Mouse (Mus musculus) adrenal gland, adult 10 weeks (tissue): ENCODE measurements around the gene Flt4. TPM values are rescaled to one million over a fixed set of nuclear protein-coding genes. Genes with fewer than 3 reads are reported as not detected.

Experiments
- polyA plus RNA-seq: library from polyadenylated mRNA; stranded (reverse); fragments of 350-450 nt; fragmentation: Illumina TruSeq; extraction: RNeasy Lipid Tissue Mini Kit (QIAGEN cat#74804); gene quantifications from one replicate; pipeline ENCODE4 v1.2.3, GENCODE M21; 2014; ENCODE audit warnings: low read depth, low replicate concordance

The Flt4 gene
- 4.5 TPM for polyA plus RNA-seq

GRCm38 (mm10) chr11:49608938-49609867 is at the start of gene Flt4:
TSS of gene Flt4 (plus strand) at chr11:49609263.

GRCm38 (mm10) chr11:49663310-49663709 is 54.2 kb downstream of the Flt4 start, which contains the start of gene Scgb3a1:
TSS of gene Scgb3a1 (plus strand) at chr11:49663610.

Other genes with a start within 250 kb of the Flt4 start
- gene Olfr1389, start 186.2 kb upstream of the Flt4 start, polyA plus RNA-seq: not detected
- gene Olfr1388, start 172.6 kb upstream of the Flt4 start, polyA plus RNA-seq: not detected
- not detected for gene Olfr1387, start 153.9 kb upstream of the Flt4 start, polyA plus RNA-seq
- not detected for gene Olfr1386, start 144.2 kb upstream of the Flt4 start, polyA plus RNA-seq
- gene Olfr1385, start 120.2 kb upstream of the Flt4 start, polyA plus RNA-seq: not detected
- gene Olfr1384, start 102.5 kb upstream of the Flt4 start, polyA plus RNA-seq: not detected
- gene Olfr1383, start 89.6 kb upstream of the Flt4 start, polyA plus RNA-seq: not detected
- gene Olfr1382, start 81.0 kb upstream of the Flt4 start, polyA plus RNA-seq: not detected
- not detected for gene Olfr1381, start 65.8 kb upstream of the Flt4 start, polyA plus RNA-seq
- not detected for gene Olfr1380, start 52.4 kb upstream of the Flt4 start, polyA plus RNA-seq
- gene Scgb3a1, start 54.3 kb downstream of the Flt4 start, polyA plus RNA-seq: not detected
- gene Cnot6, start 103.5 kb downstream of the Flt4 start, polyA plus RNA-seq: 187 TPM
- gene Gfpt2, start 184.9 kb downstream of the Flt4 start, polyA plus RNA-seq: 2.6 TPM
- 168 TPM for gene Mapk9, start 237.5 kb downstream of the Flt4 start, polyA plus RNA-seq